ENCODE assay signal across 8 mouse cellular contexts in the genomic region with DNA sequence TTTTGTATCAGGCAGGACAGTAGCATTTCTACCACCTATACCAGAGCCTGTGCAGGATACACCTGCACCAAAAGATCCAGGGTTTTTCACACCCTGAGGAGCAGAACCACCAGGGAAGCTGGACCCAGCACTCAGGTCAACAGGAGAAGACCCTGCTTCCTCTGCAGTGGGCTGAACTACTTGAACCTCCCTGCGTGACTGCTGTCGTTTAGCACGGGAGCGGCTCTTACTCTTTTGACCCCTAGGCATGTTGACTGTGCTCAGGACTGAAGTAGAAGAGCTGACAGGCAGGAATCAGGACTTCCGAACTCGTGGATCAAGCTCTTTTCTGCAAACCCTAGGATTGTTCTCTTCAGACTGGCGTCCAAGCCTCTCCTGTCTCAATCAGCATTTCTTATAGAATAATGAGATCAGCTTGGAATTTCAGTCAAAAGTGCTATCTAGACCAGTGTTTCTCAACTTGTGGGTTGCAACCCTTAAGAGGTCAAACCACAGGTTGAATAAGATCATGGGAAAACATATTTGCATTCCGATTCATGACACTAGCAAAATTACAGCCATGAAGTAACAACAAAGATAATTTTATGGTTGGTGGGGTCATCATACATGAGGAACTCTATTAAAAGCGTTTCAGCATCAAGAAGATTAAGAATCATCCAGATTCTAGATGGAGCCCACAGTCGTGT. TPM values are rescaled to one million over a fixed set of nuclear protein-coding genes. Genes with fewer than 3 reads are reported as not detected.
A peak's percentile ranks its signal among the peaks of the same experiment; 100 is the strongest.
DNase-seq lines count a peak whose midpoint lies in the region; ATAC-seq and TF ChIP-seq lines count a peak whose summit lies in the region.

No protein-coding gene starts in this region.

- no peak for DNase-seq in lung, postnatal 0 days (ENCODE audit: low spot score)
- no peak for DNase-seq in lung, postnatal 4 days
- peak; percentile 10 for DNase-seq in embryo, embryonic 10 days (ENCODE audit: low spot score)
- DNase-seq in yolk sac, embryonic 10.5 days (ENCODE audit: low spot score), result peak; percentile 77
- no peak for DNase-seq in right cerebral cortex, postnatal 25 days
- DNase-seq in frontal cortex, postnatal 10 days (ENCODE audit: low spot score in 2 of 2), result no peak

- no peaks in the 10 kb centered on the region for H3K27me3 ChIP-seq in lung, postnatal 0 days (replicated peaks; ENCODE audit: insufficient read depth, low read length)
- no peaks in the 10 kb centered on the region for H3K27me3 ChIP-seq in hindbrain, embryonic 13.5 days

- H3K79me2 ChIP-seq in macrophage (ENCODE audit: inconsistent target), result peaks cover 38% of the 10 kb centered on the region

- WGBS in lung, postnatal 0 days, result 16% methylated on average over 10 of the region's 10 CpGs
- WGBS in hindbrain, embryonic 13.5 days, result 22% methylated on average over 10 of the region's 10 CpGs
- 21% methylated on average over 10 of the region's 10 CpGs for WGBS in macrophage (ENCODE audit: missing documents)

- peak overlapping the region; percentile 71 for H3K4me2 ChIP-seq in lung, postnatal 0 days (replicated peaks; ENCODE audit: low read depth, low read length)
- peak overlapping the region; percentile 80 for H3K4me2 ChIP-seq in hindbrain, embryonic 13.5 days

- no peaks in the 10 kb centered on the region for H3K9me3 ChIP-seq in lung, postnatal 0 days (ENCODE audit: low read length)
- H3K9me3 ChIP-seq in hindbrain, embryonic 13.5 days, result no peaks in the 10 kb centered on the region

- no peak for ATAC-seq in lung, postnatal 0 days
- no peak for ATAC-seq in hindbrain, embryonic 13.5 days (ENCODE audit: low FRiP score)

- peak overlapping the region; percentile 94 for H3K27ac ChIP-seq in lung, postnatal 0 days (ENCODE audit: low read length)
- peak overlapping the region; percentile 92 for H3K27ac ChIP-seq in hindbrain, embryonic 13.5 days
- peak overlapping the region; percentile 35; the same call in 1 of the 2 replicates for H3K27ac ChIP-seq in macrophage

- no peak for TF ChIP-seq CTCF in lung, postnatal 0 days (IDR thresholded peaks at IDR 0.05)

- no peaks in the 10 kb centered on the region for H3K36me3 ChIP-seq in lung, postnatal 0 days (ENCODE audit: insufficient read depth, low read length)
- H3K36me3 ChIP-seq in hindbrain, embryonic 13.5 days, result no peaks in the 10 kb centered on the region
- H3K36me3 ChIP-seq in macrophage (ENCODE audit: inconsistent target), result no peaks in the 10 kb centered on the region

- peak overlapping the region; percentile 71 for H3K4me3 ChIP-seq in lung, postnatal 0 days (ENCODE audit: low read depth, low read length)
- peak overlapping the region; percentile 98 for H3K4me3 ChIP-seq in hindbrain, embryonic 13.5 days
- peak overlapping the region; percentile 93 for H3K4me3 ChIP-seq in macrophage (ENCODE audit: inconsistent target)

- peak overlapping the region; percentile 87; the same call in 1 of the 2 replicates for H3K9ac ChIP-seq in lung, postnatal 0 days (replicated peaks; ENCODE audit: low read depth)
- peak overlapping the region; percentile 95 for H3K9ac ChIP-seq in hindbrain, embryonic 13.5 days

- TF ChIP-seq EP300 in lung, postnatal 0 days (IDR thresholded peaks at IDR 0.05), result no peak

- peaks cover 5% of the 10 kb centered on the region; the same call in 1 of the 2 replicates for H3K4me1 ChIP-seq in lung, postnatal 0 days (ENCODE audit: insufficient read depth, low read depth, low read length)
- peaks cover 27% of the 10 kb centered on the region for H3K4me1 ChIP-seq in hindbrain, embryonic 13.5 days (replicated peaks)

RNA-seq across cellular contexts. Expression of a gene that starts 0.7 kb away (rescaled TPM):
- 23.8 and 26.5 TPM in 2 replicates for polyA plus RNA-seq in lung, postnatal 0 days (2015; fragmentation: Nextera tagmentation; extraction: Ambion mirVana)
- polyA plus RNA-seq in hindbrain, embryonic 13.5 days (2015; fragmentation: Nextera tagmentation; extraction: Ambion mirVana), result 40.5 and 42.8 TPM in 2 replicates
- total RNA-seq in macrophage (2018; cell fraction: chromatin; rRNA removed), result 10 to 100 TPM; 42.1 to 77.0 (median 56.4) TPM
- total RNA-seq in macrophage (2018; cell fraction: cytosol; rRNA removed), result 10 to 100 TPM; 17.7 to 28.7 (median 20.1) TPM
- total RNA-seq in macrophage (2018; cell fraction: nucleus; rRNA removed), result 10 to 100 TPM; 16.9 to 84.1 (median 37.9) TPM
- polyA plus RNA-seq in macrophage (2018), result 13.3 to 21.4 TPM (median 15.2 TPM) in 3 replicates

RNA-seq across cellular contexts. Expression of a gene that starts 0.8 kb away (rescaled TPM):
- polyA plus RNA-seq in lung, postnatal 0 days (2015; fragmentation: Nextera tagmentation; extraction: Ambion mirVana), result 0.05 and 0.17 TPM in 2 replicates
- polyA plus RNA-seq in hindbrain, embryonic 13.5 days (2015; fragmentation: Nextera tagmentation; extraction: Ambion mirVana), result 0.47 and 0.66 TPM in 2 replicates
- total RNA-seq in macrophage (2018; cell fraction: chromatin; rRNA removed), result 1 to 10 TPM in 2 of 26 experiments, under 1 TPM in 10, not detected in 14; 0.30 to 1.2 (median 0.61) TPM
- total RNA-seq in macrophage (2018; cell fraction: cytosol; rRNA removed), result under 1 TPM in 8 of 26 experiments, not detected in 18; 0.04 to 0.09 (median 0.08) TPM
- total RNA-seq in macrophage (2018; cell fraction: nucleus; rRNA removed), result 1 to 10 TPM in 5 of 26 experiments, under 1 TPM in 12, not detected in 9; 0.18 to 1.4 (median 0.48) TPM
- polyA plus RNA-seq in macrophage (2018), result not detected in 3 replicates

Comparison
In these comparisons a context has a peak if more than half of its experiments do, and no peak if none do; other contexts are left out.
1. DNase-seq: peak in embryo, embryonic 10 days (single experiment) and yolk sac, embryonic 10.5 days (single experiment); none in lung, postnatal 0 days (single experiment), lung, postnatal 4 days (0 of 2), right cerebral cortex, postnatal 25 days (single experiment) and frontal cortex, postnatal 10 days (0 of 2).
2. H3K27ac ChIP-seq: peak in every context shown above with its lines; median percentile 94 in lung, postnatal 0 days; 92 in hindbrain, embryonic 13.5 days; 35 in macrophage.
3. Peak in every context shown above with its lines, with median percentiles within 50 percentile points of each other: H3K4me3 ChIP-seq.